Mouse (Mus musculus) CH12.LX (cell line): ENCODE measurements around the gene Zdhhc20. TPM values are rescaled to one million over a fixed set of nuclear protein-coding genes. Genes with fewer than 3 reads are reported as not detected.

ENCODE experiments used
- polyA plus RNA-seq: library from polyadenylated mRNA; unstranded; fragments of >175 nt; gene quantifications from 2 replicates; pipeline ENCODE4 v1.2.1, GENCODE M21; 2012; ENCODE audit warnings: low read depth; ENCODE audit not compliant: insufficient read length
- total RNA-seq, 2 experiments: library from RNA; depleted of rRNA; stranded (reverse); fragments of 300-350 nt in 1 of 2; fragments of >200 nt in 1 of 2; gene quantifications; 2 replicates each; pipeline ENCODE4 v1.2.3; 2012 to 2014

Zdhhc20 gene
- total and polyA plus RNA-seq, 3 experiments = 10.4 to 41.3 (median 27.4) TPM

Other genes with a start within 250 kb of the Zdhhc20 start
- 30.2 and 41.0 TPM in 2 replicates for gene Xpo4, start 224.8 kb downstream of the Zdhhc20 start, total RNA-seq (2012; rRNA removed)
- gene Xpo4, start 224.8 kb downstream of the Zdhhc20 start, total RNA-seq (2014; rRNA removed) = 47.3 and 57.8 TPM in 2 replicates
- gene Xpo4, start 224.8 kb downstream of the Zdhhc20 start, polyA plus RNA-seq = 36.3 and 43.0 TPM in 2 replicates
- gene Gm49361, start 144.2 kb downstream of the Zdhhc20 start, total RNA-seq (2012; rRNA removed) = not detected in 2 replicates
- not detected in 2 replicates for gene Gm49361, start 144.2 kb downstream of the Zdhhc20 start, total RNA-seq (2014; rRNA removed)
- gene Gm49361, start 144.2 kb downstream of the Zdhhc20 start, polyA plus RNA-seq = not detected in 2 replicates
- 1.5 TPM in 2 replicates for gene Lats2, start 131.9 kb downstream of the Zdhhc20 start, total RNA-seq (2012; rRNA removed)
- 0.96 and 4.0 TPM in 2 replicates for gene Lats2, start 131.9 kb downstream of the Zdhhc20 start, total RNA-seq (2014; rRNA removed)
- 0.64 and 1.1 TPM in 2 replicates for gene Lats2, start 131.9 kb downstream of the Zdhhc20 start, polyA plus RNA-seq
- 173 and 243 TPM in 2 replicates for gene Sap18, start 92.1 kb downstream of the Zdhhc20 start, total RNA-seq (2012; rRNA removed)
- 33.9 and 49.0 TPM in 2 replicates for gene Sap18, start 92.1 kb downstream of the Zdhhc20 start, total RNA-seq (2014; rRNA removed)
- gene Sap18, start 92.1 kb downstream of the Zdhhc20 start, polyA plus RNA-seq = 8.3 and 8.8 TPM in 2 replicates
- gene Ska3, start 64.1 kb downstream of the Zdhhc20 start, total RNA-seq (2012; rRNA removed) = 14.7 and 17.6 TPM in 2 replicates
- 40.2 and 45.5 TPM in 2 replicates for gene Ska3, start 64.1 kb downstream of the Zdhhc20 start, total RNA-seq (2014; rRNA removed)
- 35.3 and 46.3 TPM in 2 replicates for gene Ska3, start 64.1 kb downstream of the Zdhhc20 start, polyA plus RNA-seq
- 183 and 184 TPM in 2 replicates for gene Mrpl57, start 64.0 kb downstream of the Zdhhc20 start, total RNA-seq (2012; rRNA removed)
- 112 and 123 TPM in 2 replicates for gene Mrpl57, start 64.0 kb downstream of the Zdhhc20 start, total RNA-seq (2014; rRNA removed)
- gene Mrpl57, start 64.0 kb downstream of the Zdhhc20 start, polyA plus RNA-seq = 170 and 176 TPM in 2 replicates
- gene Micu2, start 109.0 kb upstream of the Zdhhc20 start, total RNA-seq (2012; rRNA removed) = 39.8 and 41.4 TPM in 2 replicates
- gene Micu2, start 109.0 kb upstream of the Zdhhc20 start, total RNA-seq (2014; rRNA removed) = 62.5 and 71.6 TPM in 2 replicates
- gene Micu2, start 109.0 kb upstream of the Zdhhc20 start, polyA plus RNA-seq = 52.7 and 64.4 TPM in 2 replicates
- 0.13 TPM in 1 of 2 replicates, not detected in the other for gene Fgf9, start 180.3 kb upstream of the Zdhhc20 start, total RNA-seq (2012; rRNA removed)
- not detected in 2 replicates for gene Fgf9, start 180.3 kb upstream of the Zdhhc20 start, total RNA-seq (2014; rRNA removed)
- 0.09 TPM in 1 of 2 replicates, not detected in the other for gene Fgf9, start 180.3 kb upstream of the Zdhhc20 start, polyA plus RNA-seq